Mouse (Mus musculus): ENCODE measurements around the gene Syngr2. TPM values are rescaled to one million over a fixed set of nuclear protein-coding genes. Genes with fewer than 3 reads are reported as not detected.

Syngr2 gene
- polyA plus RNA-seq, 1 experiment = 89.2 TPM

DNA sequence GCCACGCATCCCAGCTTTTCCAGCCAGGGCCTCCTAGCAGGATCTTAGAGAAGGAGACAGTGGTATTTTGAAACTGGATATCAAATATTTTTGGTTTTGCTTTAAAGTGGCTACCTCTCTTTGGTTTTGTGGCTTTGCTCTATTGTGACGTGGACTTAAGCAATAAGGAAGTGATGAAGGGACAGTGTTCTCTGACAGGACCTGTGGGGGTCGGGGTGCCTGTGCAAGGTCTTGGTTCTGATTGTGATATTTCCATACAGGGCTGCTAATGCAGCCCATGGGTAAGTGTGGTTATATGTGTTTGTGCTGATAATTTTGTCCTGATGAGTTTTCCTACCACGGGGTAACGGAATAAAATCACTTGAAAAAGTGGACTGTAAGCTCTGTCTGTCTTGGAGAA lies 45.9 kb downstream of the Syngr2 start:
- Histone ChIP-seq H3K9me3 (0 out of 2 replicates have a peak, but pooled peaks cover 3% of the 10 kb centered on the region), H3K36me3 (replicated peaks; ENCODE audit: low read length) (peaks cover 71% of the 10 kb centered on the region), H3K27me3 (replicated peaks) (peaks cover 19% of the 10 kb centered on the region), H3K4me3 (replicated peaks) (no peak overlapping the region), H3K4me1 (peaks cover 23% of the 10 kb centered on the region)
- TF ChIP-seq FLI1 (IDR thresholded peaks at IDR 0.05; ENCODE audit: low read length) = no peak
- no peak for TF ChIP-seq GATA1 (IDR thresholded peaks at IDR 0.05; ENCODE audit: borderline replicate concordance, low read length)

- Histone ChIP-seq H3K9me3 (0 out of 2 replicates have a peak, but pooled peaks cover 3% of the 10 kb centered on the region), H3K27me3 (replicated peaks) (peaks cover 26% of the 10 kb centered on the region), H3K4me1 (peaks cover 24% of the 10 kb centered on the region), H3K36me3 (replicated peaks; ENCODE audit: low read length) (peaks cover 70% of the 10 kb centered on the region), H3K4me3 (replicated peaks) (no peak overlapping the region)
- TF ChIP-seq FLI1 (IDR thresholded peaks at IDR 0.05; ENCODE audit: low read length) (no peak), GATA1 (IDR thresholded peaks at IDR 0.05; ENCODE audit: borderline replicate concordance, low read length) (no peak)
Measured at GRCm38 (mm10) chr11:117855975-117856374, 46.5 kb downstream of the Syngr2 start.

- Histone ChIP-seq H3K9me3 (0 out of 2 replicates have a peak, but pooled peaks cover 3% of the 10 kb centered on the region), H3K36me3 (replicated peaks; ENCODE audit: low read length) (peaks cover 57% of the 10 kb centered on the region)
- no peak for TF ChIP-seq GATA1 (IDR thresholded peaks at IDR 0.05; ENCODE audit: borderline replicate concordance, low read length)
- TF ChIP-seq FLI1 (IDR thresholded peaks at IDR 0.05; ENCODE audit: low read length) = no peak
Measured at GRCm38 (mm10) chr11:117857462-117857861, 48.0 kb downstream of the Syngr2 start.

DNA sequence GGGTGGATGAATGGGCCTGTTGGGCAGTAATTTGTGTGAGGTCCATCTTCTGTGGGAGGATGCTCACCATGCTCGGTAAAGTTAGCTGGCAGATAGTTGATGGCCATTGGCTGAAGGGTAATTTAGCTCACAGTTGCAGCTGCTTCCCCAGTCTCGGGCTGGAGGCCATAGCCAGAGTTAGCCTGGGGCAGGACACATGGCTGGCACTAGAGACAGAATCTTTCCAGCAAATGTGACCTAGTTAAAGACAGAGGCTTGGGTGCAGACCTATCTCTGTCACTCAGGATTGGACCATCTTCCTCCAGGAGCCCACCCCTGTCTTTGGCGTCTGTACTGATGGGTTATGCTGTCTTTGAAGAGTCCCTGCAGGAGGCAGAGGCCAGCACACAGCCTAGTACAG lies 48.9 kb downstream of the Syngr2 start:
- no peak overlapping the region for H3K4me3 ChIP-seq (replicated peaks)
- no peak for TF ChIP-seq FLI1 (IDR thresholded peaks at IDR 0.05; ENCODE audit: low read length)
- TF ChIP-seq GATA1 (IDR thresholded peaks at IDR 0.05; ENCODE audit: borderline replicate concordance, low read length) = no peak
- H3K4me1 ChIP-seq = peaks cover 38% of the 10 kb centered on the region
- H3K36me3 ChIP-seq (replicated peaks; ENCODE audit: low read length) = peaks cover 48% of the 10 kb centered on the region
- H3K9me3 ChIP-seq = 0 out of 2 replicates have a peak, but pooled peaks cover 3% of the 10 kb centered on the region
- H3K27me3 ChIP-seq (replicated peaks) = peaks cover 48% of the 10 kb centered on the region

More at GRCm38 (mm10) chr11:117857462-117857861, 48.0 kb downstream of the Syngr2 start:
- peaks cover 31% of the 10 kb centered on the region for H3K4me1 ChIP-seq
- H3K27me3 ChIP-seq (replicated peaks) = peaks cover 40% of the 10 kb centered on the region
- no peak overlapping the region for H3K4me3 ChIP-seq (replicated peaks)

DNA sequence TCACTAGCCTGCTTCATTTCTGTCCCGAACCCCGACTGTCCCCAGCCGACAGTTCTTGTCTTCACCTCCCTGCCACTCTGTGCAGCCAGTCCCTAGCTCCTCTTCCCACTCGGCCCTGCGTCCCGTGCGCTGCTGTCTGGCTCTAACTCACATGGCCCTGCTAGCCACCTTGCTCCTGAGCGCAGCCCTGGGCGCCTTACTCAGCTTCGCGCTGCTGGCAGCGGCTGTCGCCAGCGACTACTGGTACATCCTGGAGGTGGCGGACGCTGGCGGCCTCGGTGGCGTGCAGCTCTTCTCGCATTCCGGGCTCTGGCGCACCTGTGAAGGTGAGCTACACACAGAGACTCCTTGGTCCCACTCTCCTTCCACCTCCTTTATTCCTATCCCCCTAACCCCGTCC lies 51.1 kb downstream of the Syngr2 start, which contains the start of gene Tmem235:
TSS of gene Tmem235 (plus strand) at position 152 of the 400 bp plus-strand sequence.
- Histone ChIP-seq H3K4me3 (replicated peaks) (peak within 1 kb of the TSS; percentile 67), H3K4me1 (peaks cover 53% of the 10 kb centered on the region), H3K36me3 (replicated peaks; ENCODE audit: low read length) (peaks cover 28% of the 10 kb centered on the region), H3K27me3 (replicated peaks) (peaks cover 69% of the 10 kb centered on the region), H3K9me3 (0 out of 2 replicates have a peak, but pooled peaks cover 3% of the 10 kb centered on the region)
- TF ChIP-seq FLI1 (IDR thresholded peaks at IDR 0.05; ENCODE audit: low read length) = no peak
- no peak for TF ChIP-seq GATA1 (IDR thresholded peaks at IDR 0.05; ENCODE audit: borderline replicate concordance, low read length)

GRCm38 (mm10) chr11:117863174-117863856 lies 53.8 kb downstream of the Syngr2 start:
- Histone ChIP-seq H3K4me1 (peaks cover 46% of the 10 kb centered on the region), H3K9me3 (no peaks in the 10 kb centered on the region), H3K36me3 (replicated peaks; ENCODE audit: low read length) (peaks cover 17% of the 10 kb centered on the region), H3K4me3 (replicated peaks) (no peak overlapping the region), H3K27me3 (replicated peaks) (peaks cover 90% of the 10 kb centered on the region)
- no peak for TF ChIP-seq FLI1 (IDR thresholded peaks at IDR 0.05; ENCODE audit: low read length)
- no peak for TF ChIP-seq GATA1 (IDR thresholded peaks at IDR 0.05; ENCODE audit: borderline replicate concordance, low read length)

Other genes with a start within 250 kb of the Syngr2 start
- gene Tnrc6c, start 155.4 kb upstream of the Syngr2 start, polyA plus RNA-seq (2012; ENCODE audit: insufficient read depth, low replicate concordance) = 5.7 and 9.3 TPM in 2 replicates
- gene Tmc8, start 27.6 kb upstream of the Syngr2 start, polyA plus RNA-seq (2012; ENCODE audit: insufficient read depth, low replicate concordance) = 104 and 477 TPM in 2 replicates
- 78.2 and 118 TPM in 2 replicates for gene Tmc6, start 27.5 kb upstream of the Syngr2 start, polyA plus RNA-seq (2012; ENCODE audit: insufficient read depth, low replicate concordance)
- 17.2 and 27.7 TPM in 2 replicates for gene 6030468B19Rik, start 12.0 kb upstream of the Syngr2 start, polyA plus RNA-seq (2012; ENCODE audit: insufficient read depth, low replicate concordance)
- not detected in 2 replicates for gene Gm20708, start within 50 bp of the Syngr2 start, polyA plus RNA-seq (2012; ENCODE audit: insufficient read depth, low replicate concordance)
- gene Afmid, start 16.3 kb downstream of the Syngr2 start, polyA plus RNA-seq (2012; ENCODE audit: insufficient read depth, low replicate concordance) = 1.8 and 2.6 TPM in 2 replicates
- 12.9 and 17.2 TPM in 2 replicates for gene Tk1, start 16.4 kb downstream of the Syngr2 start, polyA plus RNA-seq (2012; ENCODE audit: insufficient read depth, low replicate concordance)
- 58.9 and 69.8 TPM in 2 replicates for gene Birc5, start 39.6 kb downstream of the Syngr2 start, polyA plus RNA-seq (2012; ENCODE audit: insufficient read depth, low replicate concordance)
- gene Tmem235, start 51.1 kb downstream of the Syngr2 start, polyA plus RNA-seq (2012; ENCODE audit: insufficient read depth, low replicate concordance) = 0.07 TPM in 1 of 2 replicates, not detected in the other
- gene Tha1, start 63.8 kb downstream of the Syngr2 start, polyA plus RNA-seq (2012; ENCODE audit: insufficient read depth, low replicate concordance) = 6.0 and 6.4 TPM in 2 replicates
- 54.8 and 75.2 TPM in 2 replicates for gene Socs3, start 160.4 kb downstream of the Syngr2 start, polyA plus RNA-seq (2012; ENCODE audit: insufficient read depth, low replicate concordance)
- gene Pgs1, start 176.6 kb downstream of the Syngr2 start, polyA plus RNA-seq (2012; ENCODE audit: insufficient read depth, low replicate concordance) = 16.0 and 43.0 TPM in 2 replicates